Mouse (Mus musculus): ENCODE results near the gene Adrm1.

Adrm1 gene

GRCm38 (mm10) chr2:180184011-180184751, 12.9 kb downstream of the Adrm1 start:
- in situ Hi-C loops (cut with MboI) = no loop called here

DNA sequence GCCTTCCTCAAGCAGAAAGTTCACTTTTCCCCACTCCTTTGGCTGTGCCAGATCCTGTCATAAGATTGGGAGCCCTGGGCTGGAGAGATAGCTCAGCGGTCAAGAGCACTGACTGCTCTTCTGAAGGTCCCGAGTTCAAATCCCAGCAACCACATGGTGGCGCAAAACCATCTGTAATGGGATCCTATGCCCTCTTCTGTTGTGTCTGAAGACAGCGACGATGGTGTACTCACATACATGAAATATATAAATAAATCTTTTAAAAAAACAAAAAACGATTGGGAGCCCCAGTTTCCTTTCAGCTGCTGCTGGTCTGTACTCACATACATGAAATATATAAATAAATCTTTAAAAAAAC, 13.4 kb downstream of the Adrm1 start:
- in situ Hi-C loops (cut with MboI) = no loop called here

- in situ Hi-C loops (cut with MboI) = no loop called here
These were observed 14.4 kb downstream of the Adrm1 start for GRCm38 (mm10) chr2:180185686-180186085.

GRCm38 (mm10) chr2:180187362-180187761, 16.1 kb downstream of the Adrm1 start:
- in situ Hi-C loops (cut with MboI) = no loop called here

- in situ Hi-C loops (cut with MboI) = no loop called here
These were observed 25.5 kb downstream of the Adrm1 start for GRCm38 (mm10) chr2:180196610-180197322.

DNA sequence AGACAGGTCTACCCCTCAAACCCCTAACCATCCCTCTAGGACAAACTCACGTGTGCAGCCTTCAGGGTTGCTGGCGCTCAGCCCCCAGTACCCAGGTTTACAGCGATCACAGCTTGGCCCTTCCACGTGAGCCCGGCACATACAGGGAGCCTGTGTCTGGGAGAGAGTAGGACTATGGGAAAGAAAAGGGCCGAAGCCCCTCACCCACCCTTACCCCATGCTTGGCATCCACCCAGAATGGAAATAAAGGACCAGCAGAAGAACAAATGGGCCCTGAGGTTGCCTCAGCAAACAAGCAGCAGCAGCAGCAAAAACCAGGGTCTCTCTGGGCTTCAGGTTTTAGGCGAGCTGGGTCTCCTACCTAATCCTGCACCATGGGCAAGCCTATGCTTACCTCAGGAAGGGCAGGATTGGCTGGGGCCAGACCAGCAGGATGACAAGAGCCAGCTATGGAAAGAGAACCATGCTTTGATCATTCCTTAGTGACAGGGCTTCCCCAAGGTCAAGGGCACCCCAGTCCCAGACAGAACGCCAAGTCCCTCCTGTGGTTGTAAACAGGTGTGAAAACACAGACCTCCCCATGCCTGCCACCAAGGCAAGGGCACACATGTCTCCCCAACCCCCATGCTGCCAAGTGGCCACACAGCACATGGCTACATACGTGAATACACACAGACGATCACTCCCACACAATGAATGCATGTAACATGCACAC, 26.2 kb downstream of the Adrm1 start:
- in situ Hi-C loops (cut with MboI) = no loop called here

DNA sequence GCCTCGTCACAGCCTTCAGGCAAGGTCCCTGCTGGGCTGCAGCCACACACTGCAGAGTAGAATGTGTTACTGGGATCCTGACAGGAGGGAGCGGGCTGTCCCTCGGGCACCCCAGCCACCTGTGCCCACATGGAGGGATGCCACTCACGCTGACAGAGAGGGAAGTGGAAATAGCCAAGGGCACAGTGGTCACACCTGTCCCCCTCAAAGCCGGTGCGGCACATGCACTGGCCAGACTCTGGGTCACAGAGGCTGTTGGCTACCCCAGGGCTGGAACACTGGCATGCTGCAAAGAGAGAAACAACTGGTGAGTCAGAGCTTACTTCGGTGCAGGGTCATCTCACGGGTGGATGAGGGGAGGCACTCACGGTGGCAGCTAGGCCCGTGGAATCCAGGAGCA, 27.5 kb downstream of the Adrm1 start:
- in situ Hi-C loops (cut with MboI) = no loop called here

- in situ Hi-C loops (cut with MboI) = no loop called here
These were observed 29.4 kb downstream of the Adrm1 start for GRCm38 (mm10) chr2:180200681-180201080.

DNA sequence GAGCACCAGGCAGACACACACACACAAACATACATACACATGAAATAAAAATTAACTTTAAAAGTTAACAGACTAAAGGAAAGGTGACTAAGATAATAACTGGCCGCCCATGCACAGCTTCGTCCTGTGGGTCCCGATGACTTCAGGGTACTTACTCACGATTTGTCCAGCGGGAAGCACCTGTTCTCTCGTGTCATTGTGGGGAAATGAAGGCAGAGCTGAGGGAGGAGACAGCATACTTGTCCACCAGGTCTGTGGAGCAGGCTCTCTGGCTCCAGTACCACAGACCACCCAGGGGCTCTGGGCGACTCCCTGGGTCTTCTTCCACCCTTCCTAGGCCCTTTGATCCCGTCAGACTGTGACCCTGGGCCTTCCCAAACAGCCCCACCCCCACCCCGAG, 30.0 kb downstream of the Adrm1 start:
- in situ Hi-C loops (cut with MboI) = no loop called here

GRCm38 (mm10) chr2:180202263-180202662, 31.0 kb downstream of the Adrm1 start:
- in situ Hi-C loops (cut with MboI) = no loop called here

GRCm38 (mm10) chr2:180202805-180203204, 31.5 kb downstream of the Adrm1 start:
- in situ Hi-C loops (cut with MboI) = no loop called here

DNA sequence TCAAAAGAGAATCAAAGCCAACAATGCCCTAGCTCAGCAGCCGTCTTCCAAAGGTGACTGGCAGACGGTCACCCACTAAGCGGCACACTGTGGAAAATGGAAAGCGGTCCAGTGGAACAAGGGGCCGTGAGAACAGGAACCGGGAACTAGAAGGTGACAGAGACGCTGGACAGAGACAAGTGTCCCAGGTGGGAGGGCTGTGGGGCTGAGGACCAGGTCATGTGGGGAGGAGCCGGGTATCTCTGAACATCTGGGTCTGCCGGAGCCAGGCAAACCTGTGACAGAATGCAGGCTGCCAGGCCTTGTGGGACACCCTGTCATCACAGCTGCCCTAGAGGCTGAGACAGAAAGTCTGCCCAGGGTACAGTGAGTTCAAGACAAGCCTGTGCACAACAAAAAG, 33.2 kb downstream of the Adrm1 start:
- in situ Hi-C loops (cut with MboI) = no loop called here

GRCm38 (mm10) chr2:180205083-180205955, 34.0 kb downstream of the Adrm1 start:
- in situ Hi-C loops (cut with MboI) = no loop called here

DNA sequence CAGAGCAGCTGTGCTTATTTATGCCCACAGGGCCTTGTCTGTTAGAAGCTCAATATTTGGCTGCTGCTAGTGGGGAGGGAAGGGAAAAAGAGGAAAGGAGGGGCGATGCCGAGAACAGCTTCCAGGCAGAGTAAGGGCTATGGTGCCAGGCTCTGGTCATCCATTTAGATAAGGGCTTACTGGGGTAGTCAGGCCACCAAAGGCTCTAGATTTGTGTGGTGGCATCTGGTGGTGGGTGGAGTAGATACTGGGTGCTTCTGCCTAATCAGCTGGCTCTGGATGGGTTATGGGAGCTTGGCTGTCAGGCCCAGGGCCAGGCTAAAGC, 34.6 kb downstream of the Adrm1 start:
- in situ Hi-C loops (cut with MboI) = no loop called here

DNA sequence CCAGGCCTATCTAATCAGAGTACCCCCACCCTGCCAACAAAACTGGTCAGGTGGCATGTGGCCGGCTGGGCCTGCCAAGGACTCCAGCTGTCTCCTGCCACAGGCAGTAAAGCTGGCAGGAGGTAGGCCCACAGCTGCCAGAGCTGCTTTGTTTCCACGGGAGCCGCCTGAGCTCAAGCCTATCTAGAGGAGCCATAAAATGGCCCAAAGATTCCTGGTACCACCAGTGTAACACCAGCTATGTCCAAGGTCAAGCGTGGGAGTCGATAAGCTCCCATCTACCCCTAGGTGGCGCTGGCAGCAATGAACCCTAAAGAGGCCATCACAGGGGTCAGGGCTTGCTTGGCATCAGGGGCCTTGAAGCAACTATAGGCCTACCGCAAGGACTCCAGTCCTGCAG, 36.6 kb downstream of the Adrm1 start:
- in situ Hi-C loops (cut with MboI) = no loop called here

DNA sequence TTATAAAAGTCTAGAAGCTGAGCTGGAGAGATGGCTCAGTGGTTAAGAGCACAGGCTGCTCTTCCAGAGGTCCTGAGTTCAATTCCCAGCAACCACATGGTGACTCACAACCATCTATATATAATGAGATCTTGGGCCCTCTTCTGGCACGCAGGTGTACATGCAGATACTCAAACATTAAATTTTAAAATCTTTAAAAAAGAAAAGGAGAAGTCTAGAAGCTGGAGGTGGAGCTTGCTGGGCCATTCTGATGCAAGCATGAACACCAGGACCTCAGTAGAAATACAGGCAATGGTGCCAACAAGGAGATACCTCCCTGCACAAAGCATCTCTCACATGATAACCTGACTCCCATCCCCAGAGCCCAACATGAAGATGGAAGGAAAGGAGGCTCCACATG, 37.7 kb downstream of the Adrm1 start:
- in situ Hi-C loops (cut with MboI) = no loop called here

DNA sequence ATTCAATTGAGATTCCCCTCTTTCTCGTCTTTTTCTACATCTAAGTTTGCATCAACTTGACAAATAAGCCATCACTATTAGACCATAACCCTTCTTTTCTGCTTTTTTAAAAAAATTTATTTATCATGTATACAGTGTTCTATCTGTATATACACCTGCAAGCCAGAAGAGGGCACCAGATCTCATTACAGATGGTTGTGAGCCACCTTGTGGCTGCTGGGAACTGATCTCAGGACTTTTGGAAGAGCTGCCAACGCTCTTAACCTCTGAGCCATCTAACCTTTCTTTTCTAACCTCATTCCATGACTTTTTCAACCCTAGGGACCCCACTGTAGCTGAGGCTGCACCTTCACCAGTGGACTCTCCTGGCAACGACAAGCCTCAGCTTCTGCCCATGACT, 41.0 kb downstream of the Adrm1 start:
- in situ Hi-C loops (cut with MboI) = no loop called here

DNA sequence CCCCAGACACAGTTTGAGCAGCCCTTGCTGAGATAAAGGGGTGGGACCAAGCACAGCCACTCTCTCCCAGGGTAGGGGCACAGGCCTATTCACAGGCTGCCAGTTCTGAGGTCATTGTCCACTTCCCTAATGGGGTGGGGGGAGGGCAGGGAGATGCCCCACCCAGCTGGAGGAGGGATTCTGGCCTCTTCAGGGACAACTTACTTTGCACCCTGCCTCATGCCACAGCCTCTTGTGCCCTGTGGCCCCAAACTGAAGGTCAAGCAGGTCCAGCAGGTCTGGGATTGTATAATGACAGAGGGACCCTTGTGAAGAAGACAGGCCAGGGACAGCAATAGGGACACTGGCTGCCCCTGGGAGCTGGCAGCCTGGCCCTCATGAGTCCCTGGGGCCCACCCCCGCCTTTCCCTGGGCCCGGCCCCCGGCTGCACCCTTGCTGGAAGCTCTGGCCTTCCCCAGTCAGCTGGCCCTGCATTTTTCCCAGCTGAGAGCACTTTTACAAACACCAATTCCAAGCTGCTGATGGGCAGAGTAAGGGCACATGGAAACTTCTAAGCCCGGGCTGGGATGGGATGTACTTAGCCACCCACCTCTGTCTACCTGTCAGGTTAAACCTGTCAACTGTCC, 43.2 kb downstream of the Adrm1 start:
- in situ Hi-C loops (cut with MboI) = no loop called here

DNA sequence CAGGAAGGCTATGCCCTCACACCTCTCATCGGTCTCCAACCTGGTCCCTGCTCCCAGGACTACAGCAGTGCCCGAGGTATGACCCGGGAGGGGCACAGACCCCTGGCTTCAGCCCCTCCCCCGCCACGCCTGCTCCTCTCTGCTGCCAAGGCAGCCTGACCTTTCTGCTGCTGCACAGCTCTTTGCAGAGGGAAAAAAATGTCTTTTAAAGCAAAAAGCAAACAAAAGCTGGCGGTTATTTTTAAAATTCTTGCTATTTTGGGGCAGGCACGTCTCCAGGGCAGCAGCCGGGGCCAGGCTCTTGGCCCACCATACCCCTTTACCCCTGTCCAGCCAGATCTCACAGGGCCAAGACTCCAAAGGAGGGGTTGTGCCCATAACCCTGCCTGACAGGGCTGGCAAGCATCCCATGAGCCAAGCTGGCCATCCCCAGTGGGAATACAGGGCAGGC, 43.8 kb downstream of the Adrm1 start:
- in situ Hi-C loops (cut with MboI) = no loop called here

- in situ Hi-C loops (cut with MboI) = no loop called here
These were observed 44.7 kb downstream of the Adrm1 start for GRCm38 (mm10) chr2:180215951-180216350.

GRCm38 (mm10) chr2:180216921-180217320, 45.6 kb downstream of the Adrm1 start:
- in situ Hi-C loops (cut with MboI) = no loop called here

GRCm38 (mm10) chr2:180217587-180217986, 46.3 kb downstream of the Adrm1 start:
- in situ Hi-C loops (cut with MboI) = no loop called here

Data from mature B cell (primary cell).